Mouse (Mus musculus) mammary gland, adult 2 months (tissue): ENCODE data around the gene Oxsr1. TPM values are rescaled to one million over a fixed set of nuclear protein-coding genes. Genes with fewer than 3 reads are reported as not detected.

Source experiments
- polyA plus RNA-seq: library from polyadenylated mRNA; depleted of rRNA; stranded (reverse); fragments of >200 nt; gene quantifications from 2 replicates; pipeline ENCODE4 v1.2.3, GENCODE M21; 2012; ENCODE audit warnings: low replicate concordance; rRNA removed

Gene Oxsr1
- polyA plus RNA-seq, result 11.3 and 24.0 TPM in 2 replicates

GRCm38 (mm10) chr9:119322289-119323259, at the start of gene Oxsr1:
Gene Oxsr1 (minus strand): TSS chr9:119322427.

GRCm38 (mm10) chr9:119365284-119365683, 43.1 kb upstream of the Oxsr1 start, which contains the start of gene Slc22a14:
Gene Slc22a14 (minus strand): TSS chr9:119365553.

GRCm38 (mm10) chr9:119357331-119358057, 35.3 kb upstream of the Oxsr1 start, which contains the start of gene Xylb:
Gene Xylb (plus strand): TSS chr9:119357381.

GRCm38 (mm10) chr9:119340909-119341816, 18.9 kb upstream of the Oxsr1 start, which contains the start of gene Myd88:
Gene Myd88 (minus strand): TSS chr9:119341411.

GRCm38 (mm10) chr9:119339558-119340211, 17.5 kb upstream of the Oxsr1 start, which contains the start of gene Acaa1a:
Gene Acaa1a (plus strand): TSS chr9:119339676.

GRCm38 (mm10) chr9:119208998-119209397, 113.2 kb downstream of the Oxsr1 start, which contains the start of gene Slc22a13:
Gene Slc22a13 (minus strand): TSS chr9:119209098.

Other genes with a start within 250 kb of the Oxsr1 start
- gene Plcd1, start 228.9 kb downstream of the Oxsr1 start, polyA plus RNA-seq, result 36.8 TPM in 2 replicates
- 1.5 and 1.9 TPM in 2 replicates for gene Dlec1, start 219.9 kb downstream of the Oxsr1 start, polyA plus RNA-seq
- gene Acaa1b, start 165.3 kb downstream of the Oxsr1 start, polyA plus RNA-seq, result 31.3 and 61.6 TPM in 2 replicates
- not detected in 2 replicates for gene Gm47289, start 163.3 kb downstream of the Oxsr1 start, polyA plus RNA-seq
- gene Slc22a13, start 113.3 kb downstream of the Oxsr1 start, polyA plus RNA-seq, result not detected in 2 replicates
- gene Acaa1a, start 17.2 kb upstream of the Oxsr1 start, polyA plus RNA-seq, result 183 and 415 TPM in 2 replicates
- 31.1 and 32.8 TPM in 2 replicates for gene Myd88, start 19.0 kb upstream of the Oxsr1 start, polyA plus RNA-seq
- 1.5 and 2.2 TPM in 2 replicates for gene Xylb, start 35.0 kb upstream of the Oxsr1 start, polyA plus RNA-seq
- 0.37 and 0.47 TPM in 2 replicates for gene Slc22a14, start 43.1 kb upstream of the Oxsr1 start, polyA plus RNA-seq
- 4.4 and 5.0 TPM in 2 replicates for gene Acvr2b, start 79.7 kb upstream of the Oxsr1 start, polyA plus RNA-seq
- 2.3 and 4.7 TPM in 2 replicates for gene Exog, start 122.5 kb upstream of the Oxsr1 start, polyA plus RNA-seq